Mouse (Mus musculus) E14TG2a.4 (cell line): ENCODE results near the gene Gm11096.

Experiments used
- H3K27me3 ChIP-seq: 2 replicates; pipeline ENCODE4 v1.6.1; 2014; ENCODE audit warnings: low read length, control low read depth; ENCODE audit not compliant: insufficient read depth
- H3K36me3 ChIP-seq: 2 replicates; pipeline ENCODE4 v1.6.1; 2014; ENCODE audit warnings: low read length, control low read depth; ENCODE audit not compliant: insufficient read depth
- H3K4me1 ChIP-seq: replicated peaks from 2 replicates; pipeline ENCODE4 v1.6.1; 2014; ENCODE audit warnings: low read depth, low read length, control low read depth
- H3K4me3 ChIP-seq: replicated peaks from 2 replicates; pipeline ENCODE4 v1.5.1; 2014; ENCODE audit warnings: mild to moderate bottlenecking, low read length
- H3K9me3 ChIP-seq: 2 replicates; pipeline ENCODE4 v1.6.1; 2014; ENCODE audit warnings: low read length, control low read depth
- CTCF ChIP-seq: conservative IDR thresholded peaks from 2 replicates; pipeline ENCODE4 v1.5.1; 2014; ENCODE audit warnings: low read length
- NANOG ChIP-seq: IDR thresholded peaks from 2 replicates; pipeline ENCODE4 v1.6.1; 2014; ENCODE audit warnings: borderline replicate concordance, low read length, mixed read lengths
- POU5F1 ChIP-seq: IDR thresholded peaks from 2 replicates; pipeline ENCODE4 v1.6.1; 2014; ENCODE audit warnings: low read length, borderline replicate concordance

The Gm11096 gene

DNA sequence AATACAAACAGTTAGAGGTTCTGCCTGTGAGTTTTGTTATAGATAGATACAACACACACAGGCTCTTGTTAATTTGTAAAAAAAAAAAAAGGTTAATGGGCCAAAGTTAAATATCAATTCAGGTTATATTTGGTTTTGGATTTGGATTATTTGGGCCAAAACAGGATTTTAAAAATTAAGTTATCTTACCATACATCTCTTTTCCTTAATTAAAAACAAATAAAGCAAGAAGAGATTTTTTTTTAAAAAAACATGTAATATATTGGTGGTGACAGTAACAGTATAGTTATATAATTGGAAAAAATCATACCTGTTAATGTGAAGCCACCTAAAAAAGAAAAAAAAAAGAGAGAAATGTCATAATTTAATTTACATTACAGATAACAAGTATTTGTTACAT is at the start of gene Gm11096:
TSS of gene Gm11096 (plus strand) at position 301 of the 400 bp plus-strand sequence.
- TF ChIP-seq POU5F1: no peak
- TF ChIP-seq NANOG: no peak
- no peak for TF ChIP-seq CTCF
- Histone ChIP-seq H3K36me3 (no peaks in the 10 kb centered on the region), H3K4me1 (no peaks in the 10 kb centered on the region), H3K27me3 (no peaks in the 10 kb centered on the region), H3K9me3 (no peaks in the 10 kb centered on the region), H3K4me3 (no peak within 1 kb of the TSS)

DNA sequence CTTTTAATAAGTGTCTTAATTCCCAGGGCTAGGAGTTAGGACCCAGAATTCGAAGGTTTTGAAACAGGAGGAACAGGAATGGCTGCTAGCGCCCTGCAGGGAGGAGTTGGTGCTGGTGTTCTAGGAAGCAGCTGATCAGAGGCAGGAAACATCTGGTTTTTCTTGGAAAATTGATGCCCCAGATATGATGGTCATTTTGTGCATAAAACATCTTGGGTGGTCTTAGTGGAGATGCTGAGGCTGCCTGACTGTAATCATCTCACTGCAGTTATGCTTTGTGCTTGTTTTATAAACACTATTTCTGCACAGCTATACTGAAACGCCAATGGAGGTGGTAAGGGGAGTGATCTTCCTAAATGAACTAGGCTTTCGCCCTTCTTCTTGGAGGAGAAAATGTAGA is 48.5 kb upstream of the Gm11096 start:
- no peaks in the 10 kb centered on the region for H3K27me3 ChIP-seq
- no peaks in the 10 kb centered on the region for H3K4me1 ChIP-seq
- no peaks in the 10 kb centered on the region for H3K36me3 ChIP-seq
- H3K4me3 ChIP-seq: no peak overlapping the region
- TF ChIP-seq CTCF (no peak), POU5F1 (no peak), NANOG (no peak)
- H3K9me3 ChIP-seq: peaks cover 3% of the 10 kb centered on the region; the same call in 1 of the 2 replicates

DNA sequence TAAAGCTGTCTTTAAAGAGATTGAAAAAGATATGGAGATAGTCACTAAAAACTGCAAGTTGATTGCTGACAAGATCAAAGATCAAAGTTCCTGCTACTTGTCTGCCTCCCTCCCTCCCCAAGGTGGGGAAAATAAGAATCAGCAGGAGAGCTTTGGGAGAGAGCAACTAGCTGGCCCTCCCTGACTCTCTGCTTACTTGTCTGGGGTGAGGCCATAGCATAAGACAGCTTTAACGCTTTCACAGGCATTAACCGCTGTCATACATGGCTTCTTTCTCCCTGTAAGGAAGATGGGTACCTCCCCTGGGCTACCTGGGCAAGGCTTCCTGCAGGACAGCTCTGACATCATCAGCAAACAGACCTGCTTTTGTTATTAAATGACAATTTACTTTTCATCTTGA is 47.4 kb upstream of the Gm11096 start:
- TF ChIP-seq POU5F1: no peak
- TF ChIP-seq NANOG: no peak
- no peak for TF ChIP-seq CTCF
- no peak overlapping the region for H3K4me3 ChIP-seq
- no peaks in the 10 kb centered on the region for H3K4me1 ChIP-seq
- no peaks in the 10 kb centered on the region for H3K9me3 ChIP-seq
- H3K27me3 ChIP-seq: no peaks in the 10 kb centered on the region
- no peaks in the 10 kb centered on the region for H3K36me3 ChIP-seq

DNA sequence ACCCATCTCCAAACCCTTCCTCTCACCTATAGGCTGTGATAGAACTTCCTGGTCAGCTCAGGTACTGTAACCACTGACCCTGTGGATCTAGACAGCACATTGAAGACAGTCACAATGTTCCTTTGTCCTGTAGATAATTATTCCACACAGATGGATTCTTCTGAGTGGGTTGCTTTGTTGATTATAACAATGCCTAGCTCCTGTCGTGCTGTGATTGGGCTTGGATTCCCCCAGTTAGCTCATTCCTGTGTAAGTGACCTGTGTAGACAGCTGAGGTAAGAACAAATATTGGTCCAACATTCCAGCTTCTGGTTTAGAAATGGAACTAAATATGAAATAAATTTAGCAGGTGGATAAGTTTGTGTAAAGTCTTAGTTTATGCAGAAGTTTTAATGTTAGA is 44.1 kb upstream of the Gm11096 start:
- no peak overlapping the region for H3K4me3 ChIP-seq
- TF ChIP-seq CTCF: no peak
- TF ChIP-seq POU5F1: no peak
- no peak for TF ChIP-seq NANOG
- H3K9me3 ChIP-seq: no peaks in the 10 kb centered on the region
- H3K4me1 ChIP-seq: no peaks in the 10 kb centered on the region
- no peaks in the 10 kb centered on the region for H3K36me3 ChIP-seq
- no peaks in the 10 kb centered on the region for H3K27me3 ChIP-seq

DNA sequence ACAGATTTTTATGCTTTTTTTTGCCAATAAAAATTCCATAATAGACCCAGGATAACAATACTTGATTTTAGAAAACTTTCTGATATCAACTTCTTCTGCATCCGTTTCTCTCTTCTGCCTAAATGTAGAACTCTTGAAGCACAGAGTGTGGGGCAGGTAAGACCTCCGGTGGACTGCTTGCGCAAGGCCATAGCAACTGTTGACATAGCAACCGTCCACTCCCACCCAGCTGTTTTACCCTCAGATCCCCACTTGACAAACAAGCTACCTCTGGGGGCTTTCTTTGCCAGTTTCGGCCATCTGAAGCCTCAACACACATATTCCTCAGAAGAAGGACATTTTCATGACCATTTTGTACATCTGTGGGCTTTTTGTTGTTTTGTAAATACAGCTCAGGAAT is 41.2 kb upstream of the Gm11096 start:
- H3K27me3 ChIP-seq: no peaks in the 10 kb centered on the region
- no peaks in the 10 kb centered on the region for H3K9me3 ChIP-seq
- no peaks in the 10 kb centered on the region for H3K4me1 ChIP-seq
- H3K36me3 ChIP-seq: no peaks in the 10 kb centered on the region
- TF ChIP-seq NANOG (no peak), CTCF (no peak), POU5F1 (no peak)
- no peak overlapping the region for H3K4me3 ChIP-seq

DNA sequence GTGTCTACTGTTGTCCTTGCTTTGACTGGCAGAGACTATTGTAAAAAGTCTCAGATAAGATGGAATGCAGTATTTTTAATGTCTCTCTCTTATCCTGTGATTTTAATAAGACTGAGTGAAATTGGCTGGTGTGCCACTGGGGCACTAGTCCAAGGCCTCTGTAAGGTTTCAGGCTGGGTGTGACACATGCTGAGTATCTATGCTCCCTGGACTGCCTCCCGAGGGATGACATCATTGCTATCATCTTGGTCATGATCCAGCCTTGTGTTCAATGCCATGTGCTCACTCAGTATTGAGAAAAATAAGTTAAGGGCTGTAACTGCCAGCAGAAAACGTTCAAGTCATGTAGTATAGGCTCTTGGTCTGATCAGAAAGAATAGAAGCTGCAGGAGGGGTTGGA is 38.9 kb upstream of the Gm11096 start:
- Histone ChIP-seq H3K9me3 (no peaks in the 10 kb centered on the region), H3K4me1 (no peaks in the 10 kb centered on the region), H3K27me3 (no peaks in the 10 kb centered on the region), H3K4me3 (no peak overlapping the region), H3K36me3 (no peaks in the 10 kb centered on the region)
- TF ChIP-seq NANOG (no peak), CTCF (no peak), POU5F1 (no peak)

DNA sequence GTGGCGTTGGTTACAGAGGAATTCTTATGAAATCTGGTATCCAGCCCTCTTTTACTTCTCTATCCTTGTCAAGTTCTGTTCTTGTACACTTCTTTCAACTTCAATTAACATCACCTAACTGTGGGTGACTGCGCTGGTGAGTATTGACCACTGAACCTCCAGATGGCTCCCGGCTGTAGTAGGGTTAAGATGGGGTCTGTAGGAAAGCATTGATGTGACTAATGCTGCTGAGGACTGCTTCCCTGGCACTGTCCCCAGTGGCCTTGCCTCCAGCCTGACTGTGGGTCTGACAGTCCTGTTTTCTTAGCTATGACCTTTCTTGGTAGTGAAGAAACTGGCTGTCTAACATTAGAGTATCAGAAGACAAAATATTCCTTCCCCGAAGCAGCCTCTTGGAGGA is 38.4 kb upstream of the Gm11096 start:
- TF ChIP-seq POU5F1: no peak
- no peak for TF ChIP-seq CTCF
- TF ChIP-seq NANOG: no peak

DNA sequence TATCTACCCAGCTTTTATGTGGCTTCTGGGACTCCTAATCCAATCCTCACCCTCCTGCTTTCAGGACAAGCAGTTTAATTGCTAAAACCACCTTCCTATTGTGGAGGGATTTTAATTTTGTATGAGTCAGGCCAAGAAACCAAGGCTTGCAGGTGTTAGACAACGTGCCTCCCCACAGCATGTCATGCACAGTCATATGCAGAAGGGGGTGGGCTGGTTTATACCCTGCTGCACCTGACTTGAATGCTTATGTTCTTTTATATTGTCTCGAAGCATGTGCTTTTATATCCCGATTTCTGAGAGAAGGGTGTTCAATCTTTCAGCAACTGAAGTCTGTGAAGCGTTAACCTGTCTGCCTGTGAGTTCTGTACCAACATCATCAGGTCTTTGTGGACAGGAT is 37.3 kb upstream of the Gm11096 start:
- no peak overlapping the region for H3K4me3 ChIP-seq
- TF ChIP-seq NANOG: no peak
- TF ChIP-seq CTCF: no peak
- TF ChIP-seq POU5F1: no peak
- no peaks in the 10 kb centered on the region for H3K9me3 ChIP-seq
- H3K4me1 ChIP-seq: no peaks in the 10 kb centered on the region
- no peaks in the 10 kb centered on the region for H3K36me3 ChIP-seq
- H3K27me3 ChIP-seq: no peaks in the 10 kb centered on the region

More for the DNA sequence above, 38.4 kb upstream of the Gm11096 start:
- Histone ChIP-seq H3K36me3 (no peaks in the 10 kb centered on the region), H3K4me1 (no peaks in the 10 kb centered on the region), H3K27me3 (no peaks in the 10 kb centered on the region), H3K4me3 (no peak overlapping the region), H3K9me3 (no peaks in the 10 kb centered on the region)

DNA sequence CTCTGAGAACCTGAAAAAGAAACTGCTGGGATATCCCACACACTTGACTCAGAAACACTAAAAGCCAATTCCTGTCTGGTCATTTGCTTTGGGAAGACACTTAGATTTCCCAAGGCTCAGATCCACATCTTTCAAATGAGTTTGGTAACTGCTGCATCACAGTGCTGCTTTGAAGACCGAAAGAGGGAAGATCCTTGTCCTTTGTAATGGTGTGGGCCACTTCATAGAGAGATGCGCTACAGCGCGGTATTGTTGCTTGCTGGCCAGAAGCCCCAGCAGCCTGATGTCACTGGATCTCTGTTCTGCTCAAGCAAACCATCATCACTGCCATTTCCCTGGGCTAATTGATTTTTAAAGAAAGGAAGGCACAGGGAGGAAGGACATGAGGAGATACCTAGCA is 28.8 kb upstream of the Gm11096 start:
- TF ChIP-seq POU5F1 (no peak), NANOG (no peak), CTCF (no peak)
- no peaks in the 10 kb centered on the region for H3K4me1 ChIP-seq
- H3K9me3 ChIP-seq: peaks cover 13% of the 10 kb centered on the region
- H3K36me3 ChIP-seq: no peaks in the 10 kb centered on the region
- H3K4me3 ChIP-seq: no peak overlapping the region
- no peaks in the 10 kb centered on the region for H3K27me3 ChIP-seq
